Mouse (Mus musculus) cerebellum, adult 2 months (tissue): ENCODE data around the gene Ube2m. TPM values are rescaled to one million over a fixed set of nuclear protein-coding genes. Genes with fewer than 3 reads are reported as not detected.
"Not testable (repeated sequence)": the region's sequence is repeated elsewhere in the genome, so short reads cannot be mapped to it uniquely, and the experiment has no call there.

Experiments
- DNase-seq, 2 experiments: peaks; one replicate each; pipeline ENCODE4 v3.0.0; 2021
- H3K27ac ChIP-seq: fragments of 200-500 bp; 2 replicates; pipeline ENCODE4 v1.5.1; 2012; ENCODE audit warnings: low read length, control low read depth, inconsistent platforms; ENCODE audit not compliant: insufficient read depth
- H3K27me3 ChIP-seq: fragments of 200-500 bp; 2 replicates; pipeline ENCODE4 v1.6.1; 2012; ENCODE audit warnings: inconsistent platforms, mild to moderate bottlenecking, low read length, moderate library complexity; ENCODE audit not compliant: control insufficient read depth, insufficient read depth
- H3K4me1 ChIP-seq: fragments of 200-500 bp; 2 replicates; pipeline ENCODE4 v1.6.1; 2011; ENCODE audit warnings: low read length; ENCODE audit not compliant: control insufficient read depth, insufficient read depth
- H3K4me3 ChIP-seq: fragments of 200-500 bp; replicated peaks from 2 replicates; pipeline ENCODE3; 2011; ENCODE audit warnings: mild to moderate bottlenecking, low read depth, low read length, control low read depth; ENCODE audit not compliant: insufficient read depth
- CTCF ChIP-seq: fragments of 200-500 bp; IDR thresholded peaks from 2 replicates; pipeline ENCODE4 v1.5.1; 2011; ENCODE audit warnings: low read depth, mild to moderate bottlenecking, control low read depth, low read length, moderate library complexity, borderline replicate concordance; ENCODE audit not compliant: insufficient read depth
- POLR2A ChIP-seq: fragments of 200-500 bp; IDR thresholded peaks from 2 replicates; pipeline ENCODE4 v1.6.1; 2011; ENCODE audit warnings: low read length, control low read depth, borderline replicate concordance; ENCODE audit not compliant: insufficient read depth
- WGBS: fragments of 180-500 bp; shearing (Covaris S2); methylation state at CpG from one replicate; pipeline ENCODE4 v1.1.7; 2018; 5-methylcytosine and 5-hydroxymethylcytosine counted together
- polyA plus RNA-seq: library from polyadenylated mRNA; depleted of rRNA; stranded (reverse); fragments of >200 nt; gene quantifications from 2 replicates; pipeline ENCODE4 v1.2.3, GENCODE M21; 2012; rRNA removed

The Ube2m gene
- 376 and 405 TPM in 2 replicates for polyA plus RNA-seq

GRCm38 (mm10) chr7:13037901-13038555 is at the start of gene Ube2m:
Gene Ube2m, minus strand, starts transcription at chr7:13038275.
- peak within 1 kb of the TSS; percentile 88 for H3K4me3 ChIP-seq
- no peaks in the 10 kb centered on the region for H3K27me3 ChIP-seq
- DNase-seq: peak; percentile 98 to 100
- peaks cover 14% of the 10 kb centered on the region for H3K4me1 ChIP-seq
- H3K27ac ChIP-seq: peak within 1 kb of the TSS; percentile 99
- TF ChIP-seq POLR2A: peak; percentile 85; the same call in 1 of the 2 replicates
- TF ChIP-seq CTCF: no peak
- WGBS: under 1% methylated on average over 64 of the region's 65 CpGs

DNA sequence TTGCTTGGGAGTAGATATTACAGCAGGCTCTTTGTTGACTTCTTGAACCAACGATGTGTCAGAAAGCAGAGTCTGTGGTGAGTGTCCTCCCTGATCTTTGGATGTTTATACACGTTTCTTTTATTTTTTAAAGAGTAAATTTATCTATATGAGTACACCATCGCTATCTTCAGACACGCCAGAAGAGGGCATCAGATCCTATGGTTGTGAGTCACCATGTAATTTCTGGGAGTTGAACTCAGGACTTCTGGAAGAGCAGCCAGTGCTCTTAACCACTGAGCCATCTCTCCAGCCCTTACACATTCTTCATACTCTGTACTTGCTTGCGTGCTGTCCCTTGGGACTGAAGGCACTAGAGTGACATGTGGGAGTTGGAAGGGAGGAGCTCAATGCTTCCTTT is 34.2 kb upstream of the Ube2m start:
- Histone ChIP-seq H3K27ac (no peak overlapping the region), H3K4me3 (no peak overlapping the region), H3K4me1 (no peaks in the 10 kb centered on the region), H3K27me3 (no peaks in the 10 kb centered on the region)
- TF ChIP-seq POLR2A (no peak), CTCF (no peak)
- no peak for DNase-seq
- WGBS: 53% methylated on average over 5 of the region's 5 CpGs

DNA sequence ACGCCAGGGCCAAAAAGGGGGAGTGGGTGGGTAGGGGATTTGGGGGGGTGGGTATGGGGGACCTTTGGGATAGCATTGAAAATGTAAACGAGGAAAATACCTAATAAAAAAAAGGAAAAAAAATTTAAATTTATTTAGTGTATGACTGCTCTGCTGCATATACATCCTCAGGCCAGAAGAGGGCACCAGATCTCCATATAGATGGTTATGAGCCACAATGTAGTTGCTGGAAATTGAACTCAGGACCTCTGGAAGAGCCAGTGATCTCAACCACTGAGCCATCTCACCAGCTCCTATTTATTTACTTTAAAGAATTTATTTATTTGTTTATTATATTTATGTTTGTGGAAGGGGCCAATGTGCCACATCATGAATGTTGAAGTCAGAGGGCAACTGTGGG is 25.3 kb upstream of the Ube2m start:
- H3K27ac ChIP-seq, H3K27me3 ChIP-seq, H3K4me1 ChIP-seq, H3K4me3 ChIP-seq, DNase-seq: not testable (repeated sequence)
- 43% methylated on average over 2 of the region's 2 CpGs for WGBS

DNA sequence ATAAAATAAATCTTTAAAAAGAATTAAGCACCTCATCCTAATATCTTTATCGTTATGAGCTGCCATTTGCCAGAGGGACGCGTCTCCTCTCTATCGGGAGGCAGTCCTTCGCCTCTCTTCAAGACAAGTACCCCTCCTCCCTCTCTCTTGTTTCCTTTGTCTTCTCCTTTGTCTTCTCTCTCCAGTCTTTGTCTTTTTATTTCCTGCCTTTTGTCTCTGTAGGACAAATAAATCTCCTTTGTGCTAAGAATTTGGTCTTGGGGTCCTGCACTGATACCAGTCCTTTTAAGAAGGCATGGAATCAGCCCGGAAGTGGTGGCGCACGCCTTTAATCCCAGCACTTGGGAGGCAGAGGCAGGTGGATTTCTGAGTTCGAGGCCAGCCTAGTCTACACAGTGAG is 21.5 kb upstream of the Ube2m start:
- Histone ChIP-seq H3K27me3 (no peaks in the 10 kb centered on the region), H3K27ac (no peak overlapping the region), H3K4me3 (no peak overlapping the region), H3K4me1 (no peaks in the 10 kb centered on the region)
- no peak for DNase-seq
- WGBS: 82% methylated on average over 9 of the region's 9 CpGs
- TF ChIP-seq CTCF (no peak), POLR2A (no peak)

DNA sequence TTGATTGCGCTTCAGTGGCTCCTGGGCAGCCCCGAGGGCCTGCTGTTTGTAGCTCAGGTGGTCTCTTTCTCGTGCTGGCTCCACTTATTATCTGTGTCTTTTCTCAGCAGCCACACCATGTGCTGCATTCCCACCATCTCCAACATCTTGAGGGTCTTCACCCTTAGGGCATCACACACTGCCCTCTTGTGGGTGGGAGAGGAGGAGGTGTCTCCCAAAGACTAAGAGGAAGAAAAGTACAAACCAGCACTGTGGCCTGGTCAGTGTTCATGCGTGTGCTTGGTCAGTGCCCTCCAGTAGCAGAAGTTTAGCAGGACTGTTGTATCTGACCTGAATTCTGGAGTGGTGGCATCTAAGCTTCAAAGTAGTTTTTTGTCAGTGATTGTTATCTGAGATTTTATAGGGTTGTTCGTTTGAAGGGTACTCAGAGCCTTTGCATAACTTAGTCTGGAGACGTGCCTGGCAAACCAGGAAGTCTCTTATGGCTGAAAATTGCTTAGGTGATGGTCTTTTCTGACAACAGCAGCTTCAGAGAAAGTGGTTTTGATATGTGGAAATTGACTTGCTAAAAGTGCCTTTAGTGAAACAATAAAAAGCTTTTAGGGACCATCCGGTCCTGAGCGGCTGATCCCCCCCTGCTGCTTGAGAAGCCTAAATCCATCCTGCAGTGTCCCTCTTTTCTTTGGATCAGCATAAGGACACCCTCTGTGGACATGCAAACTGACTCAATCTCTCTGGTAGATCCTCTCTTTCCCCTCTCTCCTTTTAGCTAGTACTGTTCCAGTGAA is 19.0 kb upstream of the Ube2m start:
- 52% methylated on average over 8 of the region's 8 CpGs for WGBS
- Histone ChIP-seq H3K27ac (no peak overlapping the region), H3K4me1 (no peaks in the 10 kb centered on the region), H3K27me3 (no peaks in the 10 kb centered on the region), H3K4me3 (no peak overlapping the region)
- TF ChIP-seq CTCF (no peak; the same call in 1 of the 2 replicates), POLR2A (no peak)
- no peak for DNase-seq

- peak; percentile 97 to 99 for DNase-seq
- TF ChIP-seq CTCF (no peak), POLR2A (peak; percentile 74; the same call in 1 of the 2 replicates)
- Histone ChIP-seq H3K27ac (peak within 1 kb of the TSS; percentile 88), H3K4me3 (peak within 1 kb of the TSS; percentile 94), H3K4me1 (no peaks in the 10 kb centered on the region), H3K27me3 (no peaks in the 10 kb centered on the region)
- WGBS: under 1% methylated on average over 41 of the region's 41 CpGs
These were observed 16.4 kb upstream of the Ube2m start, which contains the start of gene Mzf1 for GRCm38 (mm10) chr7:13054287-13055010. Gene Mzf1, minus strand, starts transcription at chr7:13054764.

GRCm38 (mm10) chr7:13053961-13054286 is 15.8 kb upstream of the Ube2m start:
- H3K4me3 ChIP-seq: peak overlapping the region; percentile 94
- no peak for TF ChIP-seq POLR2A
- no peak for TF ChIP-seq CTCF
- WGBS: under 1% methylated on average over 15 of the region's 15 CpGs
- H3K27me3 ChIP-seq: no peaks in the 10 kb centered on the region
- H3K4me1 ChIP-seq: no peaks in the 10 kb centered on the region
- DNase-seq: no peak
- peak overlapping the region; percentile 88 for H3K27ac ChIP-seq

GRCm38 (mm10) chr7:13053501-13053900 is 15.4 kb upstream of the Ube2m start:
- Histone ChIP-seq H3K4me1 (no peaks in the 10 kb centered on the region), H3K27me3 (no peaks in the 10 kb centered on the region), H3K27ac (no peak overlapping the region), H3K4me3 (peak overlapping the region; percentile 94)
- DNase-seq: peak; percentile 13 to 17
- no peak for TF ChIP-seq CTCF
- TF ChIP-seq POLR2A: no peak
- WGBS: 98% methylated on average over 2 of the region's 2 CpGs
